Comparison of ENCODE assay signal across 29 mouse cellular contexts in genomic region chr17:51016384-51016783, GRCm38 (mm10).
DNase-seq lines count a peak whose midpoint lies in the region; ATAC-seq lines count a peak whose summit lies in the region.
"Had no signal": no experiment of that assay in that cellular context is flagged by ENCODE, and none has a peak within 500 bp of the region (broad histone marks: within the 10 kb centered on the region; RNA-seq: fewer than 3 reads in every experiment).

No protein-coding gene starts in this region.

- H3K9me3 ChIP-seq in liver, embryonic 11.5 days (ENCODE audit: control insufficient read depth, low read length) = no peaks in the 10 kb centered on the region
- H3K9me3 ChIP-seq: embryonic facial prominence, embryonic 10.5 days; embryonic facial prominence, embryonic 13.5 days; forebrain, embryonic 12.5 days; forebrain, embryonic 15.5 days; heart, embryonic 10.5 days; heart, embryonic 13.5 days had no signal

- WGBS in liver, embryonic 11.5 days = 46% methylated on average over 2 of the region's 2 CpGs

- DNase-seq in liver, embryonic 11.5 days (ENCODE audit: low spot score) = no peak
- DNase-seq in liver = no peak
- DNase-seq in embryo, embryonic 11 days = no peak
- no peak for DNase-seq in gastrocnemius, postnatal 10 days
- DNase-seq: adrenal gland, adult 8-10 months; adrenal gland, postnatal 25 days; B cell, adult 2 months; cerebellum, adult 2 months; cerebellum, adult 9-11 months; cerebellum, postnatal 25 days; gastrocnemius, postnatal 14 days; heart, adult 2 months; heart, postnatal 14 days; heart, postnatal 4 days had no signal

- no peak overlapping the region for H3K4me2 ChIP-seq in liver, embryonic 11.5 days
- H3K4me2 ChIP-seq: embryonic facial prominence, embryonic 13.5 days; forebrain, embryonic 12.5 days; forebrain, embryonic 15.5 days; heart, embryonic 13.5 days; hindbrain, embryonic 14.5 days had no signal

- H3K4me3 ChIP-seq in liver, embryonic 11.5 days (ENCODE audit: low read depth, low read length) = no peak overlapping the region
- H3K4me3 ChIP-seq: embryonic facial prominence, embryonic 10.5 days; embryonic facial prominence, embryonic 13.5 days; erythroblast, embryonic 14.5 days; forebrain, embryonic 12.5 days; forebrain, embryonic 15.5 days; heart, adult 2 months; heart, embryonic 10.5 days; heart, embryonic 13.5 days had no signal

- H3K27ac ChIP-seq in liver, embryonic 11.5 days (ENCODE audit: low read depth, low read length) = no peak overlapping the region
- H3K27ac ChIP-seq: embryonic facial prominence, embryonic 10.5 days; embryonic facial prominence, embryonic 13.5 days; forebrain, embryonic 12.5 days; forebrain, embryonic 15.5 days; heart, adult 2 months; heart, embryonic 10.5 days; heart, embryonic 13.5 days; hindbrain, embryonic 14.5 days; hindbrain, postnatal 0 days had no signal

- no peaks in the 10 kb centered on the region for H3K36me3 ChIP-seq in liver, embryonic 11.5 days (ENCODE audit: control insufficient read depth, insufficient read depth, low read length)
- H3K36me3 ChIP-seq: embryonic facial prominence, embryonic 10.5 days; embryonic facial prominence, embryonic 13.5 days; forebrain, embryonic 12.5 days; forebrain, embryonic 15.5 days; heart, embryonic 10.5 days; heart, embryonic 13.5 days had no signal

- ATAC-seq in liver, embryonic 11.5 days (replicated peaks; ENCODE audit: low FRiP score) = 0 out of 2 replicates have a peak, but pooled peaks have one; percentile 47
- peak; percentile 47 for ATAC-seq in megakaryocyte, adult 5-6 weeks (ENCODE audit: poor library complexity, severe bottlenecking)
- ATAC-seq in neutrophil, adult 5-6 weeks (ENCODE audit: extremely low read depth, insufficient number of reproducible peaks, low FRiP score, poor library complexity, severe bottlenecking) = 0 out of 2 replicates have a peak, but pooled peaks have one; percentile 30
- ATAC-seq: activated CD4-positive, CD25-positive, alpha-beta regulatory T cell, adult 4 months; forebrain, embryonic 15.5 days; hindbrain, postnatal 0 days; inflammation-experienced regulatory T-cells, adult 6 months; intestine, embryonic 16.5 days had no signal

- H3K9ac ChIP-seq in liver, embryonic 11.5 days (ENCODE audit: low read depth, low read length) = no peak overlapping the region
- H3K9ac ChIP-seq: embryonic facial prominence, embryonic 13.5 days; forebrain, embryonic 12.5 days; forebrain, embryonic 15.5 days; heart, embryonic 13.5 days; hindbrain, embryonic 14.5 days had no signal

- H3K4me1 ChIP-seq in liver, embryonic 11.5 days (replicated peaks; ENCODE audit: control insufficient read depth, insufficient read depth, low read length) = no peaks in the 10 kb centered on the region
- H3K4me1 ChIP-seq: embryonic facial prominence, embryonic 10.5 days; embryonic facial prominence, embryonic 13.5 days; forebrain, embryonic 12.5 days; forebrain, embryonic 15.5 days; heart, embryonic 10.5 days had no signal

- H3K27me3 ChIP-seq in liver, embryonic 11.5 days (replicated peaks; ENCODE audit: control insufficient read depth, insufficient read depth, low read length) = no peaks in the 10 kb centered on the region
- H3K27me3 ChIP-seq: CH12.LX; embryonic facial prominence, embryonic 13.5 days; forebrain, embryonic 12.5 days; forebrain, embryonic 15.5 days; heart, embryonic 13.5 days had no signal
